Mouse (Mus musculus) brain, adult 10 weeks (tissue): ENCODE data around the gene Gm15294. TPM values are rescaled to one million over a fixed set of nuclear protein-coding genes. Genes with fewer than 3 reads are reported as not detected.

Source experiments
- polyA plus RNA-seq: library from polyadenylated mRNA; stranded (reverse); fragments of 350-450 nt; fragmentation: Illumina TruSeq; extraction: RNeasy Lipid Tissue Mini Kit (QIAGEN cat#74804); gene quantifications from one replicate; pipeline ENCODE4 v1.2.3, GENCODE M21; 2015; ENCODE audit warnings: low read depth, low replicate concordance

The Gm15294 gene
- polyA plus RNA-seq = not detected

GRCm38 (mm10) chrX:141875135-141875534, at the start of gene Gm15294:
TSS of gene Gm15294 (minus strand) at chrX:141875235.

Other genes starting within 250 kb of the Gm15294 start
- gene Irs4, start 150.0 kb downstream of the Gm15294 start, polyA plus RNA-seq = 0.97 TPM